Mouse (Mus musculus): ENCODE results near the gene Baz2a. TPM values are rescaled to one million over a fixed set of nuclear protein-coding genes. Genes with fewer than 3 reads are reported as not detected.
A peak's percentile ranks its signal among the peaks of the same experiment; 100 is the strongest.

Gene Baz2a
- polyA plus RNA-seq, 1 experiment: 100 TPM

DNA sequence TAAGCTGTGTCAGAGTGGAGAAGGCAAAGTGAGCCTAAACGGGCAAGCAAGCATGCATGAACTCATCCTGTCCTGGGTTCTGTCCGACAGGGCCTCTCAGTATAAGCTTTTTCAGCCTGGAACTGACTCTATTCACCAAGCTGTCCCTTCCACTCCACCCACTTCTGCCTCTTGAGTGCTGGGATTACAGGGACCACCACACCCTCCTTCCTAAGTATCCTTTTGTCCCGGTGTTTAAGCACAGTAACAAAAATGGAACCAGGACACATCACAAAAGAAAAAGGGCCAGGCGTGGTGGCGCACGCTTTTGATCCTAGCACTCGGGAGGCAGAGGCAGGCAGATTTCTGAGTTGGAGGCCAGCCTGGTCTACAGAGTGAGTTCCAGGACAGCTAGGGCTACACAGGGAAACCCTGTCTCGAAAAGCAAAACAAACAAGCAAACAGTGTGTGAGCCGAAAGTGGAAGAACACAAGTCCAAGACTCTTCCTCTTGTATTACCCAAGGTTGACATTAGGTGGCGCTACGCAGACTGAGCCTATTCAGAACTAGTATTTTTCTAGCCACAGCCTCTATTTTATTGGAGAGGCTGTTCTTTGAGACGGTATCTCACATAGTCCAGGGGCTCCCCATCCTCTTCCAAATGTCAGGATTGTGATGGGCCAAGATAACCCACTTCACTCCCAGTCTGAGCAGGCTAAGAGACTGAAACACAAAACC is 49.0 kb downstream of the Baz2a start:
- Histone ChIP-seq H3K36me3 (ENCODE audit: control insufficient read depth, insufficient read depth, low read length) (no peaks in the 10 kb centered on the region), H3K27me3 (ENCODE audit: control insufficient read depth, insufficient read depth, low read length) (no peaks in the 10 kb centered on the region), H3K4me3 (ENCODE audit: control insufficient read depth, low read depth, low read length) (no peak overlapping the region), H3K4me1 (ENCODE audit: control insufficient read depth, insufficient read depth, low read length) (no peaks in the 10 kb centered on the region), H3K27ac (ENCODE audit: control insufficient read depth, insufficient read depth, low read depth, low read length) (no peak overlapping the region)
- TF ChIP-seq CTCF (IDR thresholded peaks at IDR 0.05; ENCODE audit: control insufficient read depth, insufficient read depth, insufficient replicate concordance, low read depth, low read length) (peak; percentile 16; the same call in 1 of the 2 replicates), POLR2A (IDR thresholded peaks at IDR 0.05; ENCODE audit: control insufficient read depth, low read depth, low read length) (no peak)

- H3K4me1 ChIP-seq (ENCODE audit: control insufficient read depth, insufficient read depth, low read length): no peaks in the 10 kb centered on the region
- TF ChIP-seq CTCF (IDR thresholded peaks at IDR 0.05; ENCODE audit: control insufficient read depth, insufficient read depth, insufficient replicate concordance, low read depth, low read length): no peak
- TF ChIP-seq POLR2A (IDR thresholded peaks at IDR 0.05; ENCODE audit: control insufficient read depth, low read depth, low read length): no peak
- H3K4me3 ChIP-seq (ENCODE audit: control insufficient read depth, low read depth, low read length): no peak overlapping the region
- no peaks in the 10 kb centered on the region for H3K27me3 ChIP-seq (ENCODE audit: control insufficient read depth, insufficient read depth, low read length)
- H3K36me3 ChIP-seq (ENCODE audit: control insufficient read depth, insufficient read depth, low read length): no peaks in the 10 kb centered on the region
- H3K27ac ChIP-seq (ENCODE audit: control insufficient read depth, insufficient read depth, low read depth, low read length): no peak overlapping the region
These were observed 50.8 kb downstream of the Baz2a start for GRCm38 (mm10) chr10:128142165-128142564.

GRCm38 (mm10) chr10:128143659-128144058 is 52.3 kb downstream of the Baz2a start:
- Histone ChIP-seq H3K27ac (ENCODE audit: control insufficient read depth, insufficient read depth, low read depth, low read length) (no peak overlapping the region), H3K27me3 (ENCODE audit: control insufficient read depth, insufficient read depth, low read length) (no peaks in the 10 kb centered on the region), H3K4me3 (ENCODE audit: control insufficient read depth, low read depth, low read length) (no peak overlapping the region), H3K4me1 (ENCODE audit: control insufficient read depth, insufficient read depth, low read length) (no peaks in the 10 kb centered on the region), H3K36me3 (ENCODE audit: control insufficient read depth, insufficient read depth, low read length) (no peaks in the 10 kb centered on the region)
- TF ChIP-seq POLR2A (IDR thresholded peaks at IDR 0.05; ENCODE audit: control insufficient read depth, low read depth, low read length) (no peak), CTCF (IDR thresholded peaks at IDR 0.05; ENCODE audit: control insufficient read depth, insufficient read depth, insufficient replicate concordance, low read depth, low read length) (no peak)

GRCm38 (mm10) chr10:128144961-128145360 is 53.6 kb downstream of the Baz2a start:
- Histone ChIP-seq H3K4me1 (ENCODE audit: control insufficient read depth, insufficient read depth, low read length) (no peaks in the 10 kb centered on the region), H3K27me3 (ENCODE audit: control insufficient read depth, insufficient read depth, low read length) (no peaks in the 10 kb centered on the region), H3K4me3 (ENCODE audit: control insufficient read depth, low read depth, low read length) (no peak overlapping the region), H3K27ac (ENCODE audit: control insufficient read depth, insufficient read depth, low read depth, low read length) (no peak overlapping the region), H3K36me3 (ENCODE audit: control insufficient read depth, insufficient read depth, low read length) (no peaks in the 10 kb centered on the region)
- TF ChIP-seq POLR2A (IDR thresholded peaks at IDR 0.05; ENCODE audit: control insufficient read depth, low read depth, low read length) (no peak), CTCF (IDR thresholded peaks at IDR 0.05; ENCODE audit: control insufficient read depth, insufficient read depth, insufficient replicate concordance, low read depth, low read length) (no peak)

- Histone ChIP-seq H3K27ac (ENCODE audit: control insufficient read depth, insufficient read depth, low read depth, low read length) (no peak overlapping the region), H3K4me3 (ENCODE audit: control insufficient read depth, low read depth, low read length) (no peak overlapping the region), H3K27me3 (ENCODE audit: control insufficient read depth, insufficient read depth, low read length) (no peaks in the 10 kb centered on the region), H3K36me3 (ENCODE audit: control insufficient read depth, insufficient read depth, low read length) (no peaks in the 10 kb centered on the region), H3K4me1 (ENCODE audit: control insufficient read depth, insufficient read depth, low read length) (no peaks in the 10 kb centered on the region)
- TF ChIP-seq CTCF (IDR thresholded peaks at IDR 0.05; ENCODE audit: control insufficient read depth, insufficient read depth, insufficient replicate concordance, low read depth, low read length) (no peak), POLR2A (IDR thresholded peaks at IDR 0.05; ENCODE audit: control insufficient read depth, low read depth, low read length) (no peak)
These were observed 57.5 kb downstream of the Baz2a start for GRCm38 (mm10) chr10:128148789-128149365.

DNA sequence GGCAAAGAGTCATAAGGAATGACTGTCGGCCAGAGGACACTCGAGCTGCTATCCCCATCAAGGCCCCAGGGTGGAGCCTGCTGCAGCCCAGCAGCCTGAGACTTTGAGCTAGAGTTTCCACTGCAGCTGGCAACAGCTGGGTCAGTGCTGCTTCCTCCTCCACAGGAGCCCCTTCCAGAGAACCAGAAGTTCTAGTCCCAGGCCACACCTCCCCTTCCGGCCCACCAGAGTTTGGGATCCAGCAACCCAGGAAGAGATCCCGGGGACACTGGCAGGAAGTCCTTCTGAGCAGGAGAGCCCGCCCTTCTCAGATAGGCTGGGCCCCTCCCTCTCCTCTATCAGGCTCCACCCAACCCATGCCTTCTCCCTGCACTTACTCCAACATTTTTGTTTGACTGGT is 58.2 kb downstream of the Baz2a start:
- H3K4me3 ChIP-seq (ENCODE audit: control insufficient read depth, low read depth, low read length): no peak overlapping the region
- peak overlapping the region; percentile 33; the same call in 1 of the 2 replicates for H3K27ac ChIP-seq (ENCODE audit: control insufficient read depth, insufficient read depth, low read depth, low read length)
- H3K4me1 ChIP-seq (ENCODE audit: control insufficient read depth, insufficient read depth, low read length): no peaks in the 10 kb centered on the region
- H3K36me3 ChIP-seq (ENCODE audit: control insufficient read depth, insufficient read depth, low read length): no peaks in the 10 kb centered on the region
- no peaks in the 10 kb centered on the region for H3K27me3 ChIP-seq (ENCODE audit: control insufficient read depth, insufficient read depth, low read length)
- TF ChIP-seq CTCF (IDR thresholded peaks at IDR 0.05; ENCODE audit: control insufficient read depth, insufficient read depth, insufficient replicate concordance, low read depth, low read length) (peak; percentile 28; the same call in 1 of the 2 replicates), POLR2A (IDR thresholded peaks at IDR 0.05; ENCODE audit: control insufficient read depth, low read depth, low read length) (no peak)

- Histone ChIP-seq H3K4me1 (ENCODE audit: control insufficient read depth, insufficient read depth, low read length) (no peaks in the 10 kb centered on the region), H3K27me3 (ENCODE audit: control insufficient read depth, insufficient read depth, low read length) (no peaks in the 10 kb centered on the region), H3K27ac (ENCODE audit: control insufficient read depth, insufficient read depth, low read depth, low read length) (no peak overlapping the region), H3K4me3 (ENCODE audit: control insufficient read depth, low read depth, low read length) (no peak overlapping the region), H3K36me3 (ENCODE audit: control insufficient read depth, insufficient read depth, low read length) (no peaks in the 10 kb centered on the region)
- no peak for TF ChIP-seq POLR2A (IDR thresholded peaks at IDR 0.05; ENCODE audit: control insufficient read depth, low read depth, low read length)
- TF ChIP-seq CTCF (IDR thresholded peaks at IDR 0.05; ENCODE audit: control insufficient read depth, insufficient read depth, insufficient replicate concordance, low read depth, low read length): no peak
These were observed 59.6 kb downstream of the Baz2a start for GRCm38 (mm10) chr10:128150941-128151340.
